Mouse (Mus musculus): ENCODE measurements around the gene Adm2.

Gene Adm2

DNA sequence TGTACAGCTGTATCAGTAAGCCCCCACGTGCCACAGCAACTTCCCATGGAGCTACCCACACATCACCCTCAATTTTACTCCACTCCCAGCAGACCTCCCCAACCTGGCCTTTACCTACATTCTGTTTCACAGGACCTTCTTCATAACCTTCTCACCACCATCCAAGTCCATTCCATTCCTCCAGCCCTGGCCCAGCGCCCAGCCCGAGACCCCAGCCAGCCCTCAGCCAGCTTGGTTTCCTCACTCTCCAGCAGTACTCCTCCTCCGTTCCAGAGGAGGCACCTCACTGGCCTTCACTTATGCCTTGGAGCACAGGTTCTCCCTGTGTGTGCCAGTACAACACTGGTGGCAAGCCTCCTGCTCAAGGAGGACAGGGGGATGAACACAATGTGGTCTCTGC, 9.2 kb upstream of the Adm2 start:
- no peak for DNase-seq

DNA sequence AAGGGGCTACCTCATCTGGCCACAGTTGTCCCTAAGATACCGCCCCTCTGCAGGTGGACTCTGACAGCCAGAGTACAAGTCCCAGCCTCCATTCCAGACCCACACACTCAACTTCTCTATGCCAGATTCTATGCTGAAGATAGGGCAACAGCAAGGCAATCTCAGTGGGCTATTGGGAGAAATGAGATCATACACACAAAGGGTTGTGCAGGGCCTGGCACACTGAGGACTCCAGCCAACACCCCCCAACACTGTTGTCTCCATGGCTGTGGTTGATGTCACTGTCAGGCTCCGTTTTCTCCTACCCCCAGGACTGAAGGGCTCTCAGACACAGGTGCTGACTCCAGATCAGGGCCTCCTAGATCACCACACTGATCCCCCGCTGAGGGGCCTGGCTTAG, 8.4 kb upstream of the Adm2 start:
- no peak for DNase-seq

DNA sequence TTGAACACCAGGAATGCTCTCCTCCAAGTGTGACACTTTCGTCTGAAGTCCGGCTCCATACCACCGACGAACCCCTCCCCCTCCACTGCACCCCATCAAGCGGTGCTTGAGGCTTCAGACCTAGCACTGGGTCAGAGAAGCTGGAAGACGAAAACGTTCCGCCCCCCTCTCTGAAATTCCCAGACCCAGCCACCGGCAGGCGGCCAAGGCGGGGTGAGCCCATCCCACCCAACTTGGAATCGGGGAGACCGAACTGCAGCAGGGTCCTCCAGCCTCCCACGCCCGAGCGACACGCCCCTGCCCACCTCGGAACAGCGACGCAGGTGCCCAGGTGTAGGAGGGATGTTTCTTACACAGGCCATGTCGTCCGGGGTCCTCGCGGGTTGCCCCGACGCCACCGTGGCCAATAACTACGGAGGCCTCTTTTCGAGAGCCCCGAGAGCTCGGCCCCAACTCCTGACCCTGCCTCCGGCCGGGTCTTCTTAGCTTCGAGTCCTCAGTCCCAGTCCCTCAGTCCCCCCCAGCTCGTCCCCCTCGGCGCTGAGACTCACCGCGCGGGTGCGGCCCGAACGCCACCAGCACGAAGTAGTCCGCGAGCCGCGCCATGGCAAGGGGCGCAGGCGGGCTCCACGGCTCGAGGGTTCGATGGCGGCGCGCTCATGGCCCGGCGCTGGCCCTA, 7.9 kb upstream of the Adm2 start:
- no peak for DNase-seq

DNA sequence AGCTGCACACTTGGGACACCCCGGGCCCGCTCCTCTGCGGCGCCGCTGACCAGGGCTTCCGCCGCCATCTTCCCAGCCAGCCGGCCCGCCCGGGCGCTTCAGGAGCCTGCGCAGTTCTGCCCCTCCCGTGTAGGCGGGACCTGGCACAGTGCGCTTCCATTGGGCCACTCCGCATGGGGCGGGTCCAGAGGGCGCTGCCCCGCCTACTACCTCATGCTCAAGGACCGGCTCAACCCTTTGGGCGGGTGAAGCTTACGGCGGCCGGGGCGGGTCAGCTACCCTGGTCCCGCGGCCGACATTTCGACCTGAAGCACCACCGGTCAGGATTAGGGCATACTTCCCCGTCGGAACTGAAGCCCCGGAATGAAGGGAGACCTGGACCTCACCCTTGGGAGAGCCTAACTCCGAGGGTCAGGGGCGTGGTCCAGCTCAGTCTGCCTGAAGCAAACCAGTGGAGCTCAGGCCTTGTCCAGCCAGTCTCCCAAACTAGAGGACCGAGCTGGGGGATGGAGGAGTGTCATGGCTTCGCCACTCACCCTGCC, 7.3 kb upstream of the Adm2 start, which contains the start of gene Sbf1:
TSS of gene Sbf1 (minus strand) at position 122 of the 542 bp plus-strand sequence.
- DNase-seq, result peak; percentile 96 to 98

DNA sequence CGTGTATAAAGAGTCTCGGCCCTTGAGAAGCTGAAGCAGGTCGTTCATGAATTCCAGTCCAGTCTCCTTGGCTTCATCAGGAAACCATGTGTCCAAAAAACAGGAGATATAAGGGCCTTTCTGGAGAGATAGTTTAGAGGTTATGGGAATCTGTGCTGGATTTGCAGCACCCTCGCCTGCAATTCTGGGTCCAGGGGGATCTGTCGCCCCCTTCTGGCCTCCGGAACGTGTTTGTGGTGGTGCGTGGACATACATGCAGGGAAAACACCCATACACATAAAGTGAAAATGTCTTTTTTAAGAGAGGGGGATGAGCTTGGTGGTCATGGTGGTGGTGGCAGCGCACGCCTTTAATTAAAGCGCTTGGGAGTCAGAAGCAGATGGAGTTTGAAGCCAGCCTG, 6.4 kb upstream of the Adm2 start:
- DNase-seq, result peak in 1 of 2 experiments; percentile 52

DNA sequence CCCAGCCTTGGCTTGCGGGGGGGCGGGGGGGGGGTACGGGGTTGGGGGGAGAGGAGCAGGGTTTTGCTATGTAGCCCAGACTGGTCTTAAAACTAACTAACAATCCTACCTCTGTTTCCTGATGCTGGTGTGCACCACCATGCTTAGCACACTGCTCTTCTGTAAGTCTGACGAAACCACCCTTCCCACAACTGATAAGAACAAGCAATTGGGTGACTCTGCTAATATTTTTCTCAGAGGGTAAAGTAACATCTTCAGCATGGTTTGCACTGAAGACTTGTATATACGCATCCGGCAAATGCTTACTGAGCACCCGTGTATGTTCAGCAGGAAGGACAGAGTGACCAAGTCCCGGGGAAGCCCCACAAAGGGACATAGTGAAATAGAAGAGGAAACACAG, 1.3 kb upstream of the Adm2 start:
- no peak for DNase-seq

DNA sequence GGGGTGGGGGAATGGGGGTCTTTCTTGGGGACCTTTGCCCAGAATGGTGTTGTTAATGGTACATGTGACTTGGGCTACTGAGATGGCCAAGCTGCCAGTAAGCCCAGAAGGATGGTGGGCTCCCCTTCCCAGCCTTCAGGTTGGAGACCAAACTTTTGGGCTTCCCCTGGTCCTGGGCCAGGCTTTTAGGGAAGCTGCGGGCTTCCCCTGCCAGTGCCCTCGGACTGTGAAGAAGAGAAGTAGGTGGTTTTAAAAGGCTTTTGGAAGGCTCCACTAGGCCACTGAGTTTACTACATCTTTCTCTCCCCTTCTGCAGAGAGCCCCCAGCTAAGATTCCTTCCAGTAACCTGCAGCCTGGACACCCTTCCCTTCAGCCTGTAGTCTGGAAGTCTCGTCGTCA, 1.1 kb downstream of the Adm2 start:
- DNase-seq, result no peak

DNA sequence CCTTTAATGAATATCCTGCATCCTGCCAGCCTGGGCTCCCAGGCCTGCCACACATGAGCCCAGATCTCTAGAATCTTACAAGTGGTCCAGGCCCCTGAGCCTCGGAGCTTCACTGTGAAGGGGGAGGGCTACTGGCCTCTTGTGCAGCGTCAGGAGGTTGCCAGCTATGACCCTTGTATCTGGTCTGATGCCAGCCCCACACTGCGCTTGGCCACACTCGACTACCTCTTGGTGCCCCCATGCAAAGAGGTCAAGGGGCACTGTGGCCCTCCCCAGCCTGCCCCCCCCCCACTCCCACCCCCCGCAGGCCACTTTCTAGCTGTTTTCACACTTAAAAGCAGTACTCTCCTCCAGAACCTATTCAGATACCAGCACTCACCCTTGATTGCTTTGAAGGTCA, 3.9 kb downstream of the Adm2 start:
- DNase-seq, result no peak

DNA sequence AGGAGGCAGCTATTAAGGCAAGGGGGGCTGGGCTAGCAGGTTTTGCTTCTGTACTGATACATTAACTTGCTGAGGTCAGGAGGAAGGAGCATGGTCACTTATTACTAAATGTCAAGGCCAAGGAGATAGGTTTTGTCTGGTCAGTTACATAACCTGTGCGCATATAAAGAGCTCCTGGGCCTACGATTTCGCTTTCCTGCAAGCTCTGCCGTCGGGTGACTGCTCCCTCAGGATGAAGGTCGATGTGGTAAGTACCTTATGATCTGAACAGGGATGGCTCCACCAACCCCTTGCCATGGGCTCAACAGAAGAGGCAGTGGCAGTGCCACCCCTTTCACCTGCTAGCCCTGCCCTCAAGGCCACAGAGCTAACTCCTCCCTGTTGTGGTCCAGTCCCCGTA, 11.8 kb downstream of the Adm2 start, which contains the start of gene Miox:
TSS of gene Miox (plus strand) at position 128 of the 400 bp plus-strand sequence.
- no peak for DNase-seq

DNA sequence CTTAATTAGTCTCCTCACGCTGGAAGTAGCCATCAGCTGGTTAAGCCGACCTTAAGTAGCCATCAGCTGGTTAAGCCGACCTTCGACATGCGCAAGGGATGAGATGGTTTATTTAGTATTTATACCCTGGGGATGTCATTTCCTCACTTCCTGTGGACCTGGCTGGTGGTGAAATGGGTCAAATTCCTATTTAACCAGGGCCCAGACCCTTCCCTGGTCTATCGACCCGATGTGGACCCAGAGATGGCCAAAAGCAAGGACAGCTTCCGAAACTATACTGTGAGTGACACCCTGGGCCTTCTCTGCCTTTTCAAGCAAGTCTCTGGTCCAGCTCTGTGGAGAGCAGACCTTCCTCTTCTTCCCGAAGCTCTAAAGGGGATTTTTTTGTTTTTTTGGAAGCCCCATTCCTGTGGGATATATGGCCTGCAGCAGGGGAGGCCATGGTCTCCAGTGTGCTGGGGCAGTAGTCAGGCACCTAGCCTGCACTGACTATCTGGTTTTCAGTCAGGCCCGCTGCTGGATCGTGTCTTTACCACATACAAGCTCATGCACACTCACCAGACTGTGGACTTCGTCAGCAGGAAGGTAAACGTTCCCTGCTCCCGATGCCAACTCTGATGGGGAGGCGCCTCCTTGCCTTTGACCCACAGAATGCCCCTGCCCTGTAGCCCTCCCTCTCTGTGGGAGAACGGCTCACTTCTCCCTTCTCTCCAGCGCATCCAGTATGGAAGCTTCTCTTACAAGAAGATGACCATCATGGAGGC, 12.4 kb downstream of the Adm2 start:
- DNase-seq, result no peak

DNA sequence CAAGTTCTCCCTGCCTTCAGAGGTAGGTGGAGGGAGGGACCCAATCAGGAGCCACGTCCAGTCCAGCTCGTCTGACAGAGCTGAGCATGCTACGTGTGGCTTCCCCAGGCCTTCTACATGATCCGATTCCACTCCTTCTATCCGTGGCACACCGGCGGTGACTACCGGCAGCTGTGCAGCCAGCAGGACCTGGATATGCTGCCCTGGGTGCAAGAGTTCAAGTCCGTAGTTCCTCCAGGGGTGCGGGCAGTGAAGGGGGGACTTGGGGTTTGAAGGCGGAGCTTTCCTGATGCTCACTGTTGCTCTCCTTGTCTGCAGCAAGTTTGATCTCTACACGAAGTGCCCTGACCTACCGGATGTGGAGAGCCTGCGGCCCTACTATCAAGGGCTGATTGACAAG, 13.9 kb downstream of the Adm2 start:
- DNase-seq, result no peak

DNA sequence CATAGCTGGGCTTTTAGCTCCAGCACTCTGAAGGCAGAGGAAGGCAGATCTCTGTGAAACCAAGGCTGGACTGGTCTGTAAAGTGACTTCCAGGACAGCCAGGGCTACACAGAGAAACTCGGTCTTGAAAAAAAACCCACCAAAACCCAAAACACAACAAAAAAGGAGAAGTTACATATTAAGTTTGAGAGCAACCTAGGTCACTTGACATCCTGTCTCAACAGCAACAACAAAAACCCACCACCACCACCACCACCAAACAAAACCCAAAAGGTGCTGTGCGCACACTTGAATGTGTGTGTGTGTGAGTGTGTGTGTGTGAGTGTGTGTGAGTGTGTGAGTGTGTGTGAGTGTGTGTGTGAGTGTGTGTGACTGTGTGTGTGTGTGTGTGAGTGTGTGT, 17.2 kb downstream of the Adm2 start:
- DNase-seq, result no peak

DNA sequence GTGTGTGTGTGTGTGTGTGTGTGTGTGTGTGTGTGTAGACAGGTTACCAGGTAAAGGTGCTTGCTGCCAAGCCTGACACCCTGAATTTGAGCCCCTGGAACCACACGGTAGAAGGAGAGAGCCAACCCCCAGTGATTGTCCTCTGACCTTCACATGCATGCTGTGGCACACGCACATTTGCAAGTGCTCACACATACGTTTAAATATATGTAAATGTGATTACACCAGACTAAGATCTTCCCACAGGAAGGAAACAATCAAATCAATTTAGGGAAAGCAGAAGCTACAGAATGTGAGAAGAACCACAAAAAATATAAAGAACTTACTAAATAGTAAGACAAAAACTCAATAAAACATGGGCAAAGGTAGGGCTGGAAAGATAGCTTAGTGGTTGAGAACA, 17.6 kb downstream of the Adm2 start:
- DNase-seq, result no peak

DNA sequence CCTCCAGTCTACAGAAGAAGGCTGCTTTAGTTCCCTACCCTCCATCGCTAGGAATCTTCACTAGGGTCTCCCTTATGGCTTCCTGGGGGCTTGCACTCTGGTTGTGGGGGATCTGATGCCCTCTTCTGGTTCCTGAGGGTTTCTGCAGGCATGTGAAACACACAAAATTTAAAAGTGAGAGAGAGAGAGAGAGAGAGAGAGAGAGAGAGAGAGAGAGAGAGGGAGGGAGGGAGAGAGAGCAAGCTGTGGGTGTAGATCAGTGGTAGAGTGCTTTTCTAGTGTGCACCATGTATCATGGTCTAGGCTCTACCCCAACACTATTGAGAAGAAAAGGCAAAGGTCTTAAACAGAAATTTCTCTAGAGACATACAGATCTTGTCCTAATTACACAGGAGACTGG, 19.2 kb downstream of the Adm2 start:
- DNase-seq, result no peak

DNA sequence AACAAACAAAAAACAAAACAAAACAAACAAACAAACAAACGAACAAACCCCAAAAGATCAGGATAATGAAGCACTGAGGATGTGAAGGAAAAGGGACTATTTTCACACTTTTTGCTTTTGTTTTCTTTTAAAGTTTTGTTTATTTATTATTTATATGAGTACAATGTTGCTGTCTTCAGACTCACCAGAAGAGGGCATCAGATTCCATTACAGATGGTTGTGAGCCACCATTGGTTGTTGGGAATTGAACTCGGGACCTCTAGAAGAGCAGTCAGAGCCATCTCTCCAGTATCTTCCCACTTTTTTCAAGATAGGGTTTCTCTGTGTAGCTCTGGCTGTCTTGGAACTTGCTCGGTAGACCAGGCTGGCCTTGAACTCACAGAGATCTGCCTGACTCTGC, 20.8 kb downstream of the Adm2 start:
- no peak for DNase-seq

DNA sequence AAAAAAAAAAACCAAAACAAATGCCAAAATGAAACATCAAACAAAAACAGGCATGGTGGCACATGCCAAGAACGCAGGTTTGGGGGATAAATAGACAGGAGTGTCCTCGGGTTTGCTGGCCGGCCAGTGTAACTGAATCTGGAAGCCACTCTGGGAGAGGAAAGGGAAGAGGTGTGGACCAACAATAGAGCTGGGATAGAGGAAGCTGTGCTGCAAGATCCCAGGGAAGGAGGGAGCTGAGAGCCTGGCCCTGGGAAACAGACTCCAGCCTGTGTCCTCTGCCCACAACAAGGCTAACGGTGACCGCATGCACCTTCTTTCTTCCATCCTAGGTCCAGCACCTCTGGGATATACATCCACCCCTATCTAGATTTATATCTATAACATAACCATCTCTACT, 27.9 kb downstream of the Adm2 start:
- DNase-seq, result no peak

DNA sequence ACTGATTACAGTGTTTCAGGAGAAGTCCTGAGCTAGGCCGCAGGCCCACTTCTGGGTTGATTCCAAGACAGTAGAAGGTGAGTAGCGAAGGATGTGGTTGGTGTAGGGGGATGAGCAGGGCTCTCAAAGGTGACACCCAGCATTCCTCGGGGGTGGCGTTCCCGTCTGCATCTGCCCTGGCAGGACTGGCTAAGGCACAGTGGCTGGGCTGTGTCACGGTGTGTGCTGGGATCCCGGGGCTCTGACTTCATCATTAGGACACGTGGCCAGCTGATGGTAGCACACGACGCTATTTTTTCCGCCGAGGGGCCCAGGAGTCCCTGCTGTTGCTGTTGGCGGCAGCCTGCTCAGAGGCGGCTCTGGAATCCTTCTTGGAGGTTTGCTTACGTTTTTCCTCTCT, 28.8 kb downstream of the Adm2 start:
- DNase-seq, result no peak

DNA sequence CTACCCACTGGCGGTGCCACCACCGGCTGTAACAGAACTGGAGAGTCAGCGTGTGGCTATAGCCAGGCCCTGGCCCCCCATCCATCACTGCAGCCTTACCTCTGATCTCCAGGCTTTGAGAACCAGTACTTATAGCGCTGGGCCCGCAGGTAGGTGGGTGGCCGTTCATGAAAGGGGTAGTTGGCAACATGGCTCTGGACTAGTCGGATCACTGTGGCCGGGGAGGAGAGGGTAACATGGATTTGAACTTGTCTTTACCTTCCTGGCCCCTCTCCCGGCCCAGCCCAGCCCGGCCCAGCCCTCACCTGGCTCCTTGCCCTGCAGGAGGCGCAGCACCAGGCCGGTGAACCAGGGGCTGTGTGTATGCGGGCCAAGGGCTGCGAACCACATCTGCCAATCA, 29.5 kb downstream of the Adm2 start:
- DNase-seq, result no peak

DNA sequence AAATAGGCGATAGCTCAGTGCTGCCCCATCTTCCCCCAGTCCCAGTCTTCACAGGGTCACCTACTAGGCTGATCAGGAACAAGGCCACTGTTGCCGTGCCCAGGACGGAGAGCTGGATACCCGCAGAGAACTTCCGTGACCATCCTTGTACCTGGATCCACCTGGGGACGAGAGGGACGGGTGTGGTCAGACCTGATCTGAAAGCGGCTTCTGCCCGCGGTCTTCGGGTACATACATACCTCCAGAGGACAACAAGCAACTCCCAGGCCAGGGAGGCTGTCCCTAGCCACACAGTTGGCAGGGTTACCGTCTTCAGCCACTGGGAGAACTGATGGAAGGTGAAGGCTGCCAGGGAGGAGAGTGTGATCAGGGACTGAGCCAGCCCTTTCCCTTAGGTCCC, 30.3 kb downstream of the Adm2 start:
- DNase-seq, result no peak

DNA sequence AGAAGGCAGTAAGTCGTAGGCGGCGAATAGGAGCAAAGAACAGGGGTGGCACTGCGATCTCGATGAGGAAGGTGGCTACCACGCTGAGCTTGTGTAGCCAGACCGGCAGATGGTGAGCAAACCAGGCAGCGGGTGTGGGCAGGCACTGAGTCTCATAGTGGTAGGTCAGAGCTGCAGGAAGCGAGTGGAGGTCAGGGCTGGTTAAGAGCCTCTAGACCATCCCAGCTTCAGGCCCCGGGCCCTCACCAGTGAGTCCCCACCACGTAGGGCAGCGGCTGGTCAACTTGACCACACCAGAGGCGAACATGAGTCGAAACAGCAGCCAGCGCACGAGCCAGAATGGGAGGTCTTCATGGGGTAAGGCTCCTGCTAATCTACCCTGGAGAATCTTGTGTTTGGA, 31.3 kb downstream of the Adm2 start:
- DNase-seq, result no peak

DNA sequence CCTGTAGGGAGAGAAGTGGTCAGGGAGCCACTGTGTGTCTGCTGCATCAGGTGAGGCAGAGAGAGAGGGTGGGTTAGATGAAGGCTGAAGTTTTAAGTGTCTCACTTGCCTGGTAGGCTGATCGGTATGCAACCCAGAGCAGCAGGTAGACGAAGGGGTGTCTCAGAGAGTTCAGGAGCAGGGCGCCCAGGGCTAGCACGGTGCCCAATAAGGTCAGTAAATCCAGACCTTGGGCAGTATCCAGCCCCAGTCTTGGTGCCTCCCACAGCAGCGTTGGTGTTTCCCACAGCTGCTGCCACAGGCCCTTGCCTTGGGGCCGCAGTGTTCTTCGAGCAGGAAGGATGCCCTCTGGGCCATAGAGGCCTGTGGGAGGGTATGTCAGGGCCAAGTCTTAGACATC, 31.9 kb downstream of the Adm2 start:
- DNase-seq, result no peak

DNA sequence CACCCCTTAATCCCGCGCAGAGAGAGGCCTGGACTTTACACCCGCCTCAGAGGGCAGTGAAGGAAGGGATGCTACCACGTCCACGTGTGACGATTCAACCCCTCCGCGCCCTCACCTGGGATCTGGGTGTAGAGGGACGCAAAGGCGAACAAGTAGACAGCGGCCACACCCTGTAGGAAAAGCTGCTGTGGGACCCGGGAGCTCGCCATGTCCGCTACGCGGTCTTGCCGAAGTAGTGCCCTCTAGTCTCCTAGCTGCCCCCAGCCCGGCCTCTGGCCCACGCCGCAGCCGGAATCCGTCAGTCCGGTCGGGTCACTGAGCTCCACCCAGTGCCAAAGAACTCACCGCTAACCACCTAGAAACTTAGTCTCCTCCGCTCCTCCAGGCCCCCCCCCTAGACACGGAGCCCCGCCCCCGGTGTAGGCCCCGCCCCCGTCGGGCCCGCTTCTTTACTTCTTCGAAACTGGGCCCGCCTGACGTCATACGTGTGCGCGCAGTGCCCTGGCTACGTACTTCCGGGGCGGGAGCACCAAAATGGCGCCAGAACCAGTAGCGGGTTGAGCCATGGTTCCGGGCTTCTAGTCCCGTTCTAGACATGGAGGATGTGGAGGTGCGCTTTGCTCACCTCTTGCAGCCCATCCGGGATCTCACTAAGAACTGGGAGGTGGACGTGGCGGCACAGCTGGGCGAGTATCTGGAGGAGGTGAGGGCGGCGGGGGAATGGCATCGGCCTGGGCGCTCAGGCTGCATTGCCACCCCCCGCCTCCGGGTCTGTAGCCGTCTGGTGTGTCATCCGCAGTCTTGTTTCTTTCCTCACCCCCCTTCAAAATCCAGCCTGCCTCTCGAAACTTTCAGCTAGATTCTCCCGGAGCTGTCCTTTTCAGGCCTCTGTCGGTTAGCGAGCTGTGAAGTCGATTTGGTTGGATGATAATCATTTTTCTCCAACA, 33.0 kb downstream of the Adm2 start, which contains the start of the genes Lmf2 and Ncaph2:
TSS of gene Lmf2 (minus strand) at position 419 of the 947 bp plus-strand sequence.
TSS of gene Ncaph2 (plus strand) at position 479 of the 947 bp plus-strand sequence.
- peak; percentile 90 to 95 for DNase-seq

DNA sequence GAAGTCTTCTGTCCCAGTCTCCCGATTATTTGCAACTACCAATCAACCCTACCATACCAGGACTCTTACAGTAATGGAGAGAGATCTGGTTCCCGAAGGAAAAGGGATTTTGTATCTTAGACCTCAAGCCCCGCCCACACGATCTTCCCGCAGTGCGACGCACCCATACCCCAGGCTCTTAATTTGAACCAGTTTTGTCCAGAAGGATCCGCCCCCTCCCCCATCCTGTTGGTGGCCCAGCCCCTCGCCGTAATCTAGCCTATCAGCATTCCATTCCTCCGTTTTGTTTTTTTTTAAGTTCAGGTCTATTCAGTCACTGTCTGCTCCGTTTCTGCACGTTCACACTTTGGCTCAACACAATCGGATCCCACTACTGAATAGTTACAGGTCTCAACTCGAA, 33.9 kb downstream of the Adm2 start:
- no peak for DNase-seq
